Mouse (Mus musculus) c-Kit-positive CD71-positive TER-119-positive erythroid progenitor cells, embryonic 14.5 days (primary cell): Measurements from ENCODE around the gene Mdm2.

ENCODE experiments used
- DNase-seq: peaks from one replicate; pipeline ENCODE4 v3.0.0-alpha.2; 2013; ENCODE audit warnings: low spot score

Gene Mdm2

GRCm38 (mm10) chr10:117696021-117696826, 14.3 kb downstream of the Mdm2 start:
- DNase-seq: no peak

- no peak for DNase-seq
These were observed 15.0 kb downstream of the Mdm2 start for GRCm38 (mm10) chr10:117695605-117696004.

DNA sequence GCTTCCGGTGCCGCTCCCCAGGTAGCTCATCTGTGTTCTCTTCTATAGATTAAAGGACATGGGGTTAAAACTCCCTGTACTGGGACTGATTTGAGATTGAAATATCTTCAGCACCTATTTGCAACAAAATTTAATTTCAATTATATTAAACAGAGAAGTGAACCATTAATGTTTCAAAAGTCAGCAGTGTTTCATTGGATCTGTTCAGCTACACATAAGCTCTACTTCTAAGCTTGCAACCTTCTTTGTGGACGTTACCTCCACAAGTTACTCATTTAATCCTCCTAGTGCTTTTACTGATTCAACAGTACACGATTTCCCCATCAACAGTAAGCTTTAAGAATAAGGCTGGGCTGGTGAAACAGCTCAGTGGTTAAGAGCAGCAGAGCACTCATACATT, 15.5 kb downstream of the Mdm2 start:
- DNase-seq: no peak

- no peak for DNase-seq
These were observed 16.2 kb downstream of the Mdm2 start for GRCm38 (mm10) chr10:117694255-117694953.

GRCm38 (mm10) chr10:117692953-117693352, 17.6 kb downstream of the Mdm2 start:
- DNase-seq: no peak

GRCm38 (mm10) chr10:117692173-117692572, 18.4 kb downstream of the Mdm2 start:
- no peak for DNase-seq

GRCm38 (mm10) chr10:117691389-117691968, 19.1 kb downstream of the Mdm2 start:
- no peak for DNase-seq

DNA sequence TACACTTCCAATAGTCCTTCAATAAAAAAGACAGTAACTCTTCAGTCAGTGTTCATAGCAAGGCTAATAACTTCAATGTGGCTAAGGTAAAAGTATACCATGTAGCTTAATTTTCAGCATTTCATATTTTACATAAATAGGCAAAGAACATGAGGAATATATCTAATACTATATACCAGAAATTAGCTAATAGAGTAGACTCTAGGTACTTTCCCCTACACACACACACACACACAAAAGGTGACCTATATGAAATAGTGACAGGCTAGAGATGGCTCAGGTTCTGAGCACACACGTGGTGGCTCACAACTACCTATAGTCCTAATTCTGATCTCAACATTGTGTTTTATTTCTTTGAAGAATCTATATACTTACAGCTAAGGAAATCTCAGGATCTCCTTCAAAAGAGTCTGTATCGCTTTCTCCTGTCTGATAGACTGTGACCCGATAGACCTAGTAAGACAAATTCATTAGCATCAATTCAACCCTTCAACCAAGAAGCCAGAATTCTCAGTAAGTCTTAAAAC, 19.7 kb downstream of the Mdm2 start:
- no peak for DNase-seq

GRCm38 (mm10) chr10:117690101-117690352, 20.5 kb downstream of the Mdm2 start:
- no peak for DNase-seq

DNA sequence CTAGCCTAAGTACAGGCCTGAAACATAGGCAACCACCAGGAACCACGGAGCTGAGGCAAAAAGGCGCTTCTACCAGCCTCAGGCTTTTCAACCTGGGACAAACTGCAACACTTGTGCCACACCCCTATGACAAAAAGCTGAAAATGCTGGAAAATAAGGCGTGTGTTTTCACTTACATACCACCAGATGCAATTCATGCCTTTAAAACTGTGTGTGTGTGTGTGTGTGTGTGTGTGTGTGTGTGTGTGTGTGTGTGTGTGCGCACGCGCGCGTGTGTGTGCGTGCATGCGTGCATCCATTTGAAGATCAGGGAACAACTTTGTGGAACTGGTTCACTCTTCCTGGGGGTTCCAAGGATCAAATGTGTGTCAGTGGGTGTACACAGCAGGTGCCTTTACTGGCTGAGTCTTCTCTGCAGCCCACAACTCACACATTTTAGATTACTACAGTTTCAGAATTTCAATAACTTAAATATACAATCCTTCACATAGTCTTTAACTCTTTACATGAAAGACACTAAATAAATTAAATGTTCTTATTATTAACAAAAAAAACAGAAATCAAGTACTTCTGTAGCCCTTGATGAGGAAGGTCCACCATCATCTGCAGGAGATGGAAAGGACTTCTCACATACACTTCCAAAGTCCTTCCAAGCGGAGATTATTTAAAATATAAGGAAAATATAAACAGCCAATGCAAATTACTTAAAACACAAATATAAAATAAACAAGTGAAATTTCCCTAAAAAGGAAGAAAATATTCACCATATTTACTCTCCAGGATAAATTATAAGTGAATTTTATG, 21.1 kb downstream of the Mdm2 start:
- no peak for DNase-seq

DNA sequence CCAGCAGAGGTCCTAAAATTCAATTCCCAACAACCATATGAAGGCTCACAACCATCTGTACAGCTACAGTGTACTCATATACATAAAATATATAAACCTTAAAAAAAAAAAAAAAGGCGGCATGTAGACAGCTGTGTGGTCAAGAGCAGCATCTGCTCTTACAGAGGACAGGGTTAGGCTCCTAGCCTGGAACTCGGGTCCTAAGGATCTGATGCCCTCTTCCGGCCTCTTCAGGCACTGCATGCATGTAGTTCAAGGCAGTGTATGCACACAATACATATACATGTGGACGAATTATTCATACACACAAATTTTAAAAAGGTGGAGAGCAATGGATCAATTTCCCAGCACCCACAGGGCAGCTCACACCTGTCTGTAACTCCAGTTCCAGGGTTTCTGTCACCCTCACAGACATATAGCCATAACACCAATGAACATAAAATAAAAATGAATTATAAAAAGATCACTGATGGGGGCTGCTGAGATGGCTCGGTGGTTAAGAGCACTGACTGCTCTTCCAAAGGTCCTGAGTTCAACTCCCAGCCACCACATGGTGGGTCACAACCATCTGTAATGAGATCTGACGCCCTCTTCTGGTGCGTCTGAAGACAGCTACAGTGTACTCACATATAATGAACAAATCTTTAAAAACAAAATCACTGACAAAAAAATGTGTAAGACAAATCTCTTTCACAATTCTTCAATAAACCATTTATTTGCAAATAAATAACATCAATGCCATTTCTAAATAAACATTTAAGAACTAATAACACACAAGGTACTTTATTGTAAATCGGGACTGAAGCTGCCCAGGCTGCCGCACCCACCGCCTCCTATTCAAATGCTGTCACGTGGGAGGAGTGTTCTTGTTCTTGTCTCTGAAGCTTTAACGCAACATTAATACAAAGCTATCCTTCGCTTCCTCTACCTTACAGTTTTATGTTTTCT, 22.1 kb downstream of the Mdm2 start:
- peak; percentile 35 for DNase-seq

GRCm38 (mm10) chr10:117687577-117687976, 23.0 kb downstream of the Mdm2 start:
- no peak for DNase-seq

GRCm38 (mm10) chr10:117687018-117687417, 23.5 kb downstream of the Mdm2 start:
- no peak for DNase-seq

DNA sequence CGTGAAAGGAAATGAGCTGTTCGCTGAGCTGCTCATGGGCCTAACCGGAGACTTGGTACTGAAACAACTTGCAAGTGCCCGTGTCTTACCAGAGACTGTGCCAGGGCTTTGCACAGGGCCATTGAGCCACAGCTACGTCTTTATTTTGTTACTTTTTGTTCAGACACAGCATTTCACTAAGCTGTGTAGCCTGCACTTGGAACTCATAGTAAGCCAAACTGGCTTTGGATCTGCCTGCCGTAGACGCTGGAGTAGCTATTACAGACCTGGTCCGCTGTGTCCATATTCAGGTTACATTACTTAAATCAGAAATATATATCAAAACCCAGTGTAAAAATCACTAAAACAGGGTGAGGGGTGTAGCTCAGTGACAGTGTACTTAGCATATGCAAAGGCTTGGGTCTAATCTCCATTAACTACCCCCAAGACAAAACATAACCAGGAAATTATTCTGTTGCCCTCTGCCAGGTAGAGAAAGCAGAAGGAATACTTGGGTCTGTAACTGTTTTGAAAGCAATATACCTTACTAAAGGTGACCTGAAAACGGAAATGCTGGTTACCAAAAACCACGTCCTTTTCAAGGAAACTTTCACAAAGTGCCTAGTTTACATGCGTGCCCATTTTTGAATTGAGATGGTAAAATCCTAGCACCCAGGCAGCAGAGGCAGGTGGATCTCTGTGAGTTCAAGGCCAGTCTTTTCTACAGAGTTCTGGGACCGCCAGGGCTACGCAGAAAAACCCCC, 24.5 kb downstream of the Mdm2 start:
- DNase-seq: no peak

DNA sequence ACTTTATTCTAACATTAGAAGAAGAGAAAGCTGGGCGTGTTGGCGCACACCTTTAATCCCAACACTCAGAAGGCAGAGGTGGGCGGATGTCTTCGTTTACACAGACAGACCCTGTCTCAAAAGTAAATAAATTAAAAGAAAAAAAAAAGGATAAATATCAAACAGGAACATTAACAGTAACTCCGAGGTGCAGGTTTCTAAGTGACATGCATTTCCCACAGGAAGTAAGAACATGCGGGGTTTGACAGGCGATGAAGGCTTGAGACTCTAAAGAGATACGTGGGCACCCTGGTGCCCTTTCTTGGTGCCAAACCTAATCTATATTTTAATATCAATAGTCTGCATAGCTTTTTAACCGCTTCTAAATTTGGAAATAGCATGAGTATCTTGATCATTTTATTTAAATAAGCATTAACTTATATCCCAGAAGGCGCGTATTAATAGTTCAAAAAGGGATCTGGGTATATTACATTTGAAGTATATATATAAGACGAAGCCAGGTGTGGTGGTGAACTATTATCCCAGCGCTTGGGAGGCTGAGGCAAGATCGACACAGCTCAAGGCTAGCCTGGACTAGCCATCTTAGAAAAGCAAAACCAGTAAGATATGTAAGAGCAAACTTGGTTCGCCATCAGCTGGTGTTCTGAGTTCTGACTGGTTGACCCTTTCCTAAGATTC, 25.2 kb downstream of the Mdm2 start:
- no peak for DNase-seq

DNA sequence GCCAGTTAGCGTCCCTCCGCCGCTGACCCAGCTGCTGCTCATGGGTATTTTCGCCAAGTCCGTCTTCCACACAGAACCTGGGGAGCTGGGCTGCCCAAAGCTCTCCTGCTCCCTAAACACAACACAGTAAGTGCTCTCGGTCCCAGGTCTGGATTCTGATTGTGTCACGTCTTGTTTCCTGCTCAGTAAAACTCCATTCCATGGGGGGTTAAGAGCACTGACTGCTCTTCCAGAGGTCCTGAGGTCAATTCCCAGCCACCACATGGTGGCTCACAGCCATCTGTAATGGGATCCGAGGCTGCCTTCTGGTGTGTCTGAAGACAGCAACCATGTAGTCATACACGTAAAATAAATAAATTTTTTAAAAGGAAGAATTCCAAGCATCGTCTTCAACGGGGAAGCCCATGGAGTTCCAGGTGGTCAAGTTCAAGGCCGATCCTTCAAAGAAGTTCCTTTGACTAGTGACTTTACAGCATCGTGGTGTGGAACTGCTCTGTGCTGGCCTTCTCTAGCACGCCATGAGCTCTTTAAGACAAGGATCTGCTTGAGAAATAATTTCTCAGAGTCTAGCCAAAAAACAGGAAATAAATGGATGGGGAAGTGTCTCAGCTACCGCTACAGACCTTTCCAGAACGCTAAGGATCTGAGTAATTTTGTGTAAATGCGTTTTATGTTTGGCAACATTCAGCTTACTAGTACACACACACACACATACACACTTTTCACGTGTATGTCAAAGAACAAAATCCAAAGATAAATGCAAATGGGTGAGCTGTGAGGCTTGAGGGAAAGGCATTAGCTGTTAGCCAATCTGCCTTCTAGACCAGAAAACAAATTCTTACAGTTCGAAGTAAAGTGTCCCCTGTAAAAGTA, 26.0 kb downstream of the Mdm2 start:
- no peak for DNase-seq

- no peak for DNase-seq
These were observed 26.9 kb downstream of the Mdm2 start for GRCm38 (mm10) chr10:117683734-117684037.

GRCm38 (mm10) chr10:117682858-117683733, 27.5 kb downstream of the Mdm2 start:
- DNase-seq: no peak
